In the genomic region with DNA sequence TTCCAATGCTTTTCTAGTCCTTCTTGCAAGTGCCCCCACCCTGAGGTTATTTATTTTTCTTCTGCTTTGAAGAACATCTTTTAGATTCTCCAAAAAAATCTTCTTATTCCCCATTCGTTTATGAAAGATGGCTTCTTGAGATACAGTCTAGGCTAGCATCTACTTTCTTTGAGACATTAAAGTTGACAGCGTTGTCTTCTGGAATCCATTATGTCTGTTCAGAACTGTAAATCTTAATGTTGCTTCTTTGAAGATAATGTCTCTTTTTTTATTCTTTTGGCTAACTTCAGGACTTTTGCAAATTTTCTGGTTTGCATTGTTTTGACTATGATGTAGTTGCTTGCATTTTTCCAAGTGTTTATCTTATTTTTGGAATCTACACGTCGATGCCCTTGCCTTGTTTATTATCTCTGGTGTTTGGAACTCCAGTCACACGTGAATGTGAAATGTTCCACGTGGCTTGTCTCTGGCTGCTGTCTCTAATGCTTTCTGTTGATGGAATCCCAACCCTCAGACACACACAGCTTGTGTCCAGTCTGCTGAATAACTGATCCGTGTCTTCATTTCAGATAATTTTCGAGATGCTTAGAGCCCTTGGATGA, we compare ENCODE assay signal across 18 mouse cellular contexts. TPM values are rescaled to one million over a fixed set of nuclear protein-coding genes. Genes with fewer than 3 reads are reported as not detected.
DNase-seq lines count a peak whose midpoint lies in the region; ATAC-seq lines count a peak whose summit lies in the region.
"Had no signal": no experiment of that assay in that cellular context is flagged by ENCODE, and none has a peak within 500 bp of the region (broad histone marks: within the 10 kb centered on the region; RNA-seq: fewer than 3 reads in every experiment).

No protein-coding gene starts in this region.

- H3K36me3 ChIP-seq in kidney, embryonic 15.5 days: no peaks in the 10 kb centered on the region
- no peaks in the 10 kb centered on the region for H3K36me3 ChIP-seq in lung, embryonic 15.5 days
- H3K36me3 ChIP-seq: embryonic facial prominence, embryonic 12.5 days; forebrain, embryonic 12.5 days; heart, embryonic 12.5 days; hindbrain, embryonic 15.5 days had no signal

- no peak overlapping the region for H3K9ac ChIP-seq in kidney, embryonic 15.5 days
- H3K9ac ChIP-seq in lung, embryonic 15.5 days: no peak overlapping the region
- H3K9ac ChIP-seq: embryonic facial prominence, embryonic 12.5 days; forebrain, embryonic 12.5 days; heart, embryonic 12.5 days; hindbrain, embryonic 15.5 days had no signal

- H3K27me3 ChIP-seq in kidney, embryonic 15.5 days: no peaks in the 10 kb centered on the region
- H3K27me3 ChIP-seq in lung, embryonic 15.5 days: no peaks in the 10 kb centered on the region
- H3K27me3 ChIP-seq: embryonic facial prominence, embryonic 12.5 days; forebrain, embryonic 12.5 days; heart, embryonic 12.5 days; hindbrain, embryonic 15.5 days had no signal

- H3K4me3 ChIP-seq in kidney, embryonic 15.5 days (replicated peaks): no peak overlapping the region
- H3K4me3 ChIP-seq in lung, embryonic 15.5 days: no peak overlapping the region
- H3K4me3 ChIP-seq: embryonic facial prominence, embryonic 12.5 days; forebrain, embryonic 12.5 days; heart, embryonic 12.5 days; hindbrain, embryonic 15.5 days had no signal

- 0 out of 2 replicates have a peak, but pooled peaks have one; percentile 36 for ATAC-seq in kidney, embryonic 15.5 days (replicated peaks; ENCODE audit: low FRiP score)
- peak; percentile 75; the same call in 1 of the 2 replicates for ATAC-seq in lung, embryonic 15.5 days (ENCODE audit: borderline replicate concordance, extremely low read depth, low FRiP score, low TSS enrichment)
- ATAC-seq: forebrain, embryonic 16.5 days had no signal

- H3K4me2 ChIP-seq in kidney, embryonic 15.5 days: no peak overlapping the region
- no peak overlapping the region for H3K4me2 ChIP-seq in lung, embryonic 15.5 days
- H3K4me2 ChIP-seq: embryonic facial prominence, embryonic 12.5 days; forebrain, embryonic 12.5 days; heart, embryonic 12.5 days; hindbrain, embryonic 15.5 days had no signal

- no peaks in the 10 kb centered on the region for H3K9me3 ChIP-seq in kidney, embryonic 15.5 days (replicated peaks)
- no peaks in the 10 kb centered on the region for H3K9me3 ChIP-seq in lung, embryonic 15.5 days
- H3K9me3 ChIP-seq: embryonic facial prominence, embryonic 12.5 days; forebrain, embryonic 12.5 days; heart, embryonic 12.5 days; hindbrain, embryonic 15.5 days had no signal

- no peak for DNase-seq in kidney, postnatal 14 days
- DNase-seq in lung, postnatal 14 days: no peak
- DNase-seq in A20 (ENCODE audit: low read depth, low spot score): peak; percentile 42
- DNase-seq in mesoderm, embryonic 11.5 days (ENCODE audit: low read depth, low spot score): peak; percentile 79
- DNase-seq: adrenal gland, adult 8-10 months; adrenal gland, postnatal 36 days; cerebellum, adult 2 months; cerebellum, postnatal 14 days; embryo, embryonic 11 days; gastrocnemius, postnatal 10 days; heart, postnatal 36 days had no signal

- 42% methylated on average over 8 of the region's 8 CpGs for WGBS in kidney, embryonic 15.5 days
- WGBS in lung, embryonic 15.5 days: 38% methylated on average over 8 of the region's 8 CpGs

- no peak overlapping the region for H3K27ac ChIP-seq in kidney, embryonic 15.5 days
- H3K27ac ChIP-seq in lung, embryonic 15.5 days: peak overlapping the region; percentile 68; the same call in 1 of the 2 replicates
- H3K27ac ChIP-seq: embryonic facial prominence, embryonic 12.5 days; forebrain, embryonic 12.5 days; hindbrain, embryonic 15.5 days had no signal

- peaks cover 16% of the 10 kb centered on the region for H3K4me1 ChIP-seq in kidney, embryonic 15.5 days
- peaks cover 24% of the 10 kb centered on the region for H3K4me1 ChIP-seq in lung, embryonic 15.5 days
- H3K4me1 ChIP-seq: embryonic facial prominence, embryonic 12.5 days; forebrain, embryonic 12.5 days; heart, embryonic 12.5 days; hindbrain, embryonic 15.5 days had no signal

RNA-seq across cellular contexts. Expression of a gene that starts 20.1 kb away (rescaled TPM):
- polyA plus RNA-seq in kidney, embryonic 15.5 days (2015; fragmentation: Nextera tagmentation; extraction: Ambion mirVana): 11.9 TPM in 2 replicates
- 5.5 and 6.0 TPM in 2 replicates for polyA plus RNA-seq in lung, embryonic 15.5 days (2015; fragmentation: Nextera tagmentation; extraction: Ambion mirVana)

RNA-seq across cellular contexts. Expression of a gene that starts 20.3 kb away (rescaled TPM):
- 5.5 and 5.8 TPM in 2 replicates for polyA plus RNA-seq in kidney, embryonic 15.5 days (2015; fragmentation: Nextera tagmentation; extraction: Ambion mirVana)
- polyA plus RNA-seq in lung, embryonic 15.5 days (2015; fragmentation: Nextera tagmentation; extraction: Ambion mirVana): 5.3 and 5.7 TPM in 2 replicates

Comparison
In these comparisons a context has a peak if more than half of its experiments do, and no peak if none do; other contexts are left out.
1. DNase-seq: peak in A20 (single experiment) and mesoderm, embryonic 11.5 days (single experiment); none in kidney, postnatal 14 days (single experiment) and lung, postnatal 14 days (single experiment).